Mouse (Mus musculus): ENCODE measurements around the gene Ubl4b. TPM values are rescaled to one million over a fixed set of nuclear protein-coding genes. Genes with fewer than 3 reads are reported as not detected.

Gene Ubl4b
- total and polyA plus RNA-seq, 2 experiments from 2014 or later, result not detected

GRCm38 (mm10) chr3:107582875-107583767 lies 28.2 kb upstream of the Ubl4b start:
- Histone ChIP-seq H3K36me3 (ENCODE audit: insufficient read depth) (no peaks in the 10 kb centered on the region), H3K4me1 (ENCODE audit: insufficient read depth) (peaks cover 7% of the 10 kb centered on the region; the same call in 1 of the 2 replicates), H3K27me3 (ENCODE audit: insufficient read depth, low read length) (peaks cover 57% of the 10 kb centered on the region), H3K9ac (peak overlapping the region; percentile 14; the same call in 1 of the 2 replicates), H3K9me3 (ENCODE audit: low read length) (no peaks in the 10 kb centered on the region), H3K4me2 (ENCODE audit: low read depth) (peak overlapping the region; percentile 39), H3K27ac (ENCODE audit: low read depth, low read length) (no peak overlapping the region), H3K4me3 (ENCODE audit: low read depth, low read length) (peak overlapping the region; percentile 12; the same call in 1 of the 2 replicates)
- DNase-seq (peak; percentile 46), ATAC-seq (no peak)
- WGBS, result 3% methylated on average over 65 of the region's 65 CpGs
- TF ChIP-seq CTCF (IDR thresholded peaks at IDR 0.05; ENCODE audit: low read depth), result no peak

- 2% methylated on average over 18 of the region's 18 CpGs for WGBS
- H3K4me3 ChIP-seq (ENCODE audit: low read depth, low read length), result peak overlapping the region; percentile 12; the same call in 1 of the 2 replicates
- ATAC-seq, result no peak
These were observed 27.4 kb upstream of the Ubl4b start for GRCm38 (mm10) chr3:107582130-107582874.

GRCm38 (mm10) chr3:107581103-107582010 lies 26.5 kb upstream of the Ubl4b start:
- Histone ChIP-seq H3K4me2 (ENCODE audit: low read depth) (no peak overlapping the region), H3K27me3 (ENCODE audit: insufficient read depth, low read length) (peaks cover 57% of the 10 kb centered on the region), H3K9me3 (ENCODE audit: low read length) (no peaks in the 10 kb centered on the region), H3K27ac (ENCODE audit: low read depth, low read length) (no peak overlapping the region), H3K9ac (no peak overlapping the region), H3K4me1 (ENCODE audit: insufficient read depth) (peaks cover 7% of the 10 kb centered on the region; the same call in 1 of the 2 replicates), H3K4me3 (ENCODE audit: low read depth, low read length) (no peak overlapping the region), H3K36me3 (ENCODE audit: insufficient read depth) (no peaks in the 10 kb centered on the region)
- TF ChIP-seq CTCF (IDR thresholded peaks at IDR 0.05; ENCODE audit: low read depth), result no peak
- DNase-seq (no peak), ATAC-seq (no peak)
- 6% methylated on average over 15 of the region's 15 CpGs for WGBS

More at GRCm38 (mm10) chr3:107582130-107582874, 27.4 kb upstream of the Ubl4b start:
- no peak overlapping the region for H3K27ac ChIP-seq (ENCODE audit: low read depth, low read length)
- H3K36me3 ChIP-seq (ENCODE audit: insufficient read depth), result no peaks in the 10 kb centered on the region
- DNase-seq, result no peak
- H3K9ac ChIP-seq, result peak overlapping the region; percentile 14; the same call in 1 of the 2 replicates
- peaks cover 57% of the 10 kb centered on the region for H3K27me3 ChIP-seq (ENCODE audit: insufficient read depth, low read length)
- TF ChIP-seq CTCF (IDR thresholded peaks at IDR 0.05; ENCODE audit: low read depth), result no peak
- H3K4me2 ChIP-seq (ENCODE audit: low read depth), result peak overlapping the region; percentile 39
- peaks cover 7% of the 10 kb centered on the region; the same call in 1 of the 2 replicates for H3K4me1 ChIP-seq (ENCODE audit: insufficient read depth)
- no peaks in the 10 kb centered on the region for H3K9me3 ChIP-seq (ENCODE audit: low read length)

- Histone ChIP-seq H3K27ac (ENCODE audit: low read depth, low read length) (no peak overlapping the region), H3K4me1 (ENCODE audit: insufficient read depth) (peaks cover 7% of the 10 kb centered on the region; the same call in 1 of the 2 replicates), H3K9ac (no peak overlapping the region), H3K4me2 (ENCODE audit: low read depth) (no peak overlapping the region), H3K9me3 (ENCODE audit: low read length) (no peaks in the 10 kb centered on the region), H3K36me3 (ENCODE audit: insufficient read depth) (no peaks in the 10 kb centered on the region), H3K27me3 (ENCODE audit: insufficient read depth, low read length) (peaks cover 41% of the 10 kb centered on the region), H3K4me3 (ENCODE audit: low read depth, low read length) (no peak overlapping the region)
- peak; percentile 80 for TF ChIP-seq CTCF (IDR thresholded peaks at IDR 0.05; ENCODE audit: low read depth)
- no peak for ATAC-seq
- 4% methylated on average over 4 of the region's 4 CpGs for WGBS
- DNase-seq, result peak; percentile 79
These were observed 24.6 kb upstream of the Ubl4b start for GRCm38 (mm10) chr3:107579466-107579865.

GRCm38 (mm10) chr3:107577810-107578390 lies 23.0 kb upstream of the Ubl4b start:
- WGBS, result 46% methylated on average over 3 of the region's 3 CpGs
- H3K27me3 ChIP-seq (ENCODE audit: insufficient read depth, low read length), result peaks cover 27% of the 10 kb centered on the region
- ATAC-seq (no peak), DNase-seq (no peak)
- H3K4me1 ChIP-seq (ENCODE audit: insufficient read depth), result peaks cover 3% of the 10 kb centered on the region; the same call in 1 of the 2 replicates
- TF ChIP-seq CTCF (IDR thresholded peaks at IDR 0.05; ENCODE audit: low read depth), result no peak
- H3K4me3 ChIP-seq (ENCODE audit: low read depth, low read length), result no peak overlapping the region
- H3K27ac ChIP-seq (ENCODE audit: low read depth, low read length), result no peak overlapping the region
- H3K9me3 ChIP-seq (ENCODE audit: low read length), result no peaks in the 10 kb centered on the region
- no peak overlapping the region for H3K4me2 ChIP-seq (ENCODE audit: low read depth)
- no peak overlapping the region for H3K9ac ChIP-seq
- H3K36me3 ChIP-seq (ENCODE audit: insufficient read depth), result no peaks in the 10 kb centered on the region

- no peak for TF ChIP-seq CTCF (IDR thresholded peaks at IDR 0.05; ENCODE audit: low read depth)
- ATAC-seq (no peak), DNase-seq (no peak)
- H3K27ac ChIP-seq (ENCODE audit: low read depth, low read length), result no peak overlapping the region
- peaks cover 20% of the 10 kb centered on the region for H3K27me3 ChIP-seq (ENCODE audit: insufficient read depth, low read length)
- H3K4me3 ChIP-seq (ENCODE audit: low read depth, low read length), result no peak overlapping the region
- no peaks in the 10 kb centered on the region for H3K36me3 ChIP-seq (ENCODE audit: insufficient read depth)
- H3K4me2 ChIP-seq (ENCODE audit: low read depth), result no peak overlapping the region
- H3K9me3 ChIP-seq (ENCODE audit: low read length), result no peaks in the 10 kb centered on the region
- H3K4me1 ChIP-seq (ENCODE audit: insufficient read depth), result no peaks in the 10 kb centered on the region
- 89% methylated on average over 3 of the region's 3 CpGs for WGBS
- no peak overlapping the region for H3K9ac ChIP-seq
These were observed 21.9 kb upstream of the Ubl4b start for GRCm38 (mm10) chr3:107576807-107577206.

Data from forebrain, postnatal 0 days (tissue).